Mouse (Mus musculus): ENCODE measurements around the gene Sos2. TPM values are rescaled to one million over a fixed set of nuclear protein-coding genes. Genes with fewer than 3 reads are reported as not detected.
"Not testable (repeated sequence)": the region's sequence is repeated elsewhere in the genome, so short reads cannot be mapped to it uniquely, and the experiment has no call there.

The Sos2 gene
- polyA plus RNA-seq, 1 experiment from 2014 or later = 7.0 TPM

DNA sequence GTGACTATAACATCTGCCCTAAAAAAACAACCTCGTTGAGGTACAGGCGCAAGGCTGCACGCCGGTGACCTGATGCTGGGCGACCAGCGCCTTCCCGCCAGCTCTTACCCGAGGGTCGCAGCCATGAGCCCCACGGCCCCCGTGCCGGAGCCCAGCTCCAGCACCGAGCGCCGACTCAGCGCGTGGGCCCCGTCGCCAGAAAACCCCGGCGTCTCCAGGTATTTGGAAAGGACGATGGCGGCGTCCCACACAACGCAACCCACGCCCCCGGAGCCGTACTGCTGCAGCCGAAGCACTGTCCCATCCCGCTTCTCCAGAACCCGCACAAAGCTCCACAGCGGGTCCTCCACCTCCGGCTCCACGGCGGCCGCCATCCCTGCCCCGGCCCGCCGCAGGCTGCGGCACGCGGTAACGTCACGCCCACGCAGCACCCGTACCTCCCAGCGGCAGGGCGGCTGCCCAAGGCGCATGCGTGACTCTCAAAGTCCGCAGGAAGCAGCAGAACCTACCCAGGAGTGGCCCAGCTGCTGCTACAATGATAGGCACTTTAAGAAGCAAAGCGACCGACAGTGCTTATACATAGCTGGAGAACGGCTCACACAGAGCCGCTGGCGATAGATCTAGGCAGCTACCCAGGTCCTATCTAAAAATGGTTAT, 98.9 kb downstream of the Sos2 start, which contains the start of gene Vcpkmt:
Gene Vcpkmt (minus strand): TSS at position 416 of the 657 bp plus-strand sequence.
- H3K4me3 ChIP-seq (ENCODE audit: low read length) = peak within 1 kb of the TSS; percentile 93
- H3K36me3 ChIP-seq (ENCODE audit: control insufficient read depth, insufficient read depth, low read length) = peaks cover 11% of the 10 kb centered on the region
- no peaks in the 10 kb centered on the region for H3K9me3 ChIP-seq (ENCODE audit: control insufficient read depth, low read length)
- WGBS = under 1% methylated on average over 56 of the region's 56 CpGs
- peak within 1 kb of the TSS; percentile 65 for H3K4me2 ChIP-seq (ENCODE audit: low read depth, low read length)
- H3K9ac ChIP-seq (ENCODE audit: low read depth, low read length) = peak within 1 kb of the TSS; percentile 94
- ATAC-seq = peak; percentile 99
- no peaks in the 10 kb centered on the region for H3K27me3 ChIP-seq (replicated peaks; ENCODE audit: control insufficient read depth, insufficient read depth, low read length)
- 0 out of 2 replicates have a peak, but pooled peaks cover 4% of the 10 kb centered on the region for H3K4me1 ChIP-seq (ENCODE audit: control insufficient read depth, insufficient read depth, low read length)
- H3K27ac ChIP-seq (ENCODE audit: low read length) = peak within 1 kb of the TSS; percentile 80

DNA sequence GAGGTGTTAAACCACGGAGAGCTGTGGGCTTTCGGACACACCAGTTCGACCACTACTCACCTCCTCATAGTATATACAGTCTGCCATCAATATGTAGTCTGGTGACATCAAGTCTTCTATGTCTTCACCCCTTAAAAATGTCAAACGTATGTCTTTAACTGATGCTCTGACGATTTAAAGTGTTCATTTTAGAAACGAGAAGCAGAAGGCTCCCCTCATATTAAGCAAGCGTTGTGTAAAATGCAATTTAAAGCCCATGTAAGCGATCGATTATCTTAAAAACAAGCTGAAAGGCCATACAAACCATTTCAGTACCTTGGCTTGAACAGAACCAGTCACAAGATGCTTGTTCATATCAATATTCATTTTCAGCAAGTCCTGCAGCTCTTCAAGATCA, 99.4 kb downstream of the Sos2 start:
- WGBS = 20% methylated on average over 9 of the region's 9 CpGs
- peak overlapping the region; percentile 93 for H3K4me3 ChIP-seq (ENCODE audit: low read length)
- peak overlapping the region; percentile 80 for H3K27ac ChIP-seq (ENCODE audit: low read length)
- 0 out of 2 replicates have a peak, but pooled peaks cover 4% of the 10 kb centered on the region for H3K4me1 ChIP-seq (ENCODE audit: control insufficient read depth, insufficient read depth, low read length)
- H3K9ac ChIP-seq (ENCODE audit: low read depth, low read length) = peak overlapping the region; percentile 94
- H3K9me3 ChIP-seq (ENCODE audit: control insufficient read depth, low read length) = no peaks in the 10 kb centered on the region
- H3K36me3 ChIP-seq (ENCODE audit: control insufficient read depth, insufficient read depth, low read length) = peaks cover 13% of the 10 kb centered on the region
- no peaks in the 10 kb centered on the region for H3K27me3 ChIP-seq (replicated peaks; ENCODE audit: control insufficient read depth, insufficient read depth, low read length)
- no peak for ATAC-seq
- peak overlapping the region; percentile 65 for H3K4me2 ChIP-seq (ENCODE audit: low read depth, low read length)

DNA sequence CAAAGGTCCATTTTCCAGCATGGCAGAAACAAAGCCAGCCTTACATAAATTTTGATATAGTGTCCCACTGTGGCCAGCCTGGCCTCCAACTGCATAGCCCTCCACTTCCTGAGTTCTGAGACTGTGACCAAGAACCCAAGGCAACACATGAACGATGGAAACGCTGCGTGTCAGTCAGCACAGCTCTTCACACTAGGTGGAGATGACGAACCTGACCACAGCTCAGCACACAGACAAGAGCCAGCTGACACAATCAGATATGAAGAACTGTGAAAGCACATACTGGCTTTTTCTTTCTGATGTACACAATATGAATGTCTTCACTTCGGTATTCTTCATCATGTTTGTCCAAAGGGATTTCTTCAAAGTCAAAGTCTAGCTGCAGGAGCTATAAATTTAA, 102.0 kb downstream of the Sos2 start:
- Histone ChIP-seq H3K9me3 (ENCODE audit: control insufficient read depth, low read length) (no peaks in the 10 kb centered on the region), H3K4me2 (ENCODE audit: low read depth, low read length) (no peak overlapping the region), H3K36me3 (ENCODE audit: control insufficient read depth, insufficient read depth, low read length) (peaks cover 7% of the 10 kb centered on the region), H3K4me1 (ENCODE audit: control insufficient read depth, insufficient read depth, low read length) (0 out of 2 replicates have a peak, but pooled peaks cover 4% of the 10 kb centered on the region), H3K27me3 (replicated peaks; ENCODE audit: control insufficient read depth, insufficient read depth, low read length) (no peaks in the 10 kb centered on the region), H3K9ac (ENCODE audit: low read depth, low read length) (no peak overlapping the region), H3K27ac (ENCODE audit: low read length) (peak overlapping the region; percentile 61), H3K4me3 (ENCODE audit: low read length) (no peak overlapping the region)
- no peak for ATAC-seq
- WGBS = 84% methylated on average over 5 of the region's 5 CpGs

DNA sequence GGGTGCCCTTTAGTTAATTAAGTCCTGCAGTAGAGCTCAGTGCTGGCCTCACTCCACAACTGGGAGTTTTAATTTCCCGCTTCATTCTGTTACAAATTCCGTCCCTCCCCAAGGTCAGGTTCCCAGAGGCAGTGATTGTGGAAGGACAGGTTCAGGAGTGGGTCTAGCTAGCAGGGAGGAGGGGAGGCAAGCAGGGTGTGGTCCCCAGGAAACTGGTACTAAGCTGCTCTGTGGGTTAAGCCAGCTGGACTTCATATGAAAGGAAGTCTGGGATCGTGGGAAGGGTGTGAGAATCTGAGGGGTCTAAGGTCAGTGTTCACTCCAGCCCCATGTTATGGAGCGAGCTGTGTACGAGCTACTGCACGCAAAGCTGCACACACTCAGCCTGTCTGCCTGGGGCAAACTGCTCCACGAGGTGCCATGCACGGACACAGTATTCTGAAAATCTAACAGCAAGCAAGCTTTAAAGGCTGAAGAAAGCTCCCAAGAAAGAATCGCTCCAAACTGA, 105.5 kb downstream of the Sos2 start:
- Histone ChIP-seq H3K4me3 (ENCODE audit: low read length) (no peak overlapping the region), H3K27ac (ENCODE audit: low read length) (no peak overlapping the region), H3K4me1 (ENCODE audit: control insufficient read depth, insufficient read depth, low read length) (no peaks in the 10 kb centered on the region), H3K9me3 (ENCODE audit: control insufficient read depth, low read length) (no peaks in the 10 kb centered on the region), H3K36me3 (ENCODE audit: control insufficient read depth, insufficient read depth, low read length) (peaks cover 7% of the 10 kb centered on the region), H3K9ac (ENCODE audit: low read depth, low read length) (no peak overlapping the region), H3K27me3 (replicated peaks; ENCODE audit: control insufficient read depth, insufficient read depth, low read length) (no peaks in the 10 kb centered on the region), H3K4me2 (ENCODE audit: low read depth, low read length) (no peak overlapping the region)
- ATAC-seq = no peak
- WGBS = 77% methylated on average over 9 of the region's 9 CpGs

DNA sequence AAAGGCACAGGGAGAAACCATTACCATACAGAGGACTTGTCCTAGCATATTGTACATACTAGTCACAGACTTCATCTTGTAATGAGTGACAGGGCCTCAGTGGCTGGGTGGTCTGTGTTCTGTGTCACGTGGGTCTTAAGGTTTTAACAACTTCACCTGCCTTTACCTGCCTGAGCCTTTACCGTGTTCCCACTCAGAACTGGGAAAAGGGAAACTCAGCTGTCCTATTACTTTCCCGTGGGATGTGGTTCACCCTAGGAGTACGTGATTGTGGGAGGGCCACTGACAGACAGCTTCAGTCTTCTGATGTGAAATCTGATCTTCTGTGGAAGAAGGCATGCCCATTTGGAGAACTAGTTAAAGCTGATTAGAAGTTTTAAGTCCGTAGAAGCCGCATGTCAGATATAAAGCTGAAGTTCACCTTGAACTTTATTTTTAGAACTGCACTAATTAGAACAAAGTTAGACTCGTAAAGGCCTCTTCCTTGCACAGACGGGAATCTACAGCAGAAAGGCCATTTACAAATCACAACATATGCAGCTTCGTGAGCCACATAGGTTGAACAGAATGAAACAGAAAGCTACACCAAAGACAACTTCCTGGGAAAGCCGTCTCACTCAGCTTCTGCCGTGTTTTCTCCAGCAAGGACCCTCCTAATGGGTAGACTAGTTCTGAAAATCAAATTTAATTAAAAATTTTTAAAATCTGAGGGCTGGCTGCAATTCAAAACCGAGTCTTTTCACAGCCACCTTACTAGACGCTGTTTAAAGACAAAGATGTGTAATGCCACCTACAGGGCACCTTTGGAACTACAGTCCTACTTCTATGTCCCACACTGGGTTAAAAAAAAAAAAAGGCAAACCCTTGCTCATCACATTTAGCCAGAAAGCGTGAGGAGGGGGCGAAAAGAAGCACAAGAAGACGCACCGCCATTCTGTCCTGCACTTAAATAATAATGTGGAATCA, 107.5 kb downstream of the Sos2 start:
- Histone ChIP-seq H3K27me3 (replicated peaks; ENCODE audit: control insufficient read depth, insufficient read depth, low read length) (no peaks in the 10 kb centered on the region), H3K4me3 (ENCODE audit: low read length) (peak overlapping the region; percentile 35), H3K9ac (ENCODE audit: low read depth, low read length) (0 out of 2 replicates have a peak overlapping the region, but pooled peaks have one; percentile 39), H3K36me3 (ENCODE audit: control insufficient read depth, insufficient read depth, low read length) (peaks cover 5% of the 10 kb centered on the region; the same call in 1 of the 2 replicates), H3K4me1 (ENCODE audit: control insufficient read depth, insufficient read depth, low read length) (no peaks in the 10 kb centered on the region), H3K4me2 (ENCODE audit: low read depth, low read length) (peak overlapping the region; percentile 42), H3K27ac (ENCODE audit: low read length) (no peak overlapping the region), H3K9me3 (ENCODE audit: control insufficient read depth, low read length) (no peaks in the 10 kb centered on the region)
- ATAC-seq = peak; percentile 67
- WGBS = 27% methylated on average over 17 of the region's 17 CpGs

DNA sequence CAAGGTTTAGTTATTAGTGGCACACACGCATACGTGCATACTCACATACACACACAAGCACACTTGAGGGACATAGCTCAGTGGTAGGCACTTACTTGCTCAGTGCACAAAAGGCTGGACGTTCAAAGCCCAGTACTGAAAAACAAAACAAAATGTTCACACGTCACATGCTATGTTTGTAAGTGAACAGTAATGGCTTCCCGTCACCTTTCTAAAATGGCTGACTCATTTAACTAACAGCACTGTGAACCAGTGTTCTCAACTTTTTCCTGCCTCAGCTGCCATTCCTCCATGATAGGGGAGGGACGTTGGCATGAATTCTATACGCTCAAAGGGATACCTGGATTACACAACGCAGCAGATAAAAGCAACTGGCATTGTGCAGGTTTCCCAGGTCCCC, 108.4 kb downstream of the Sos2 start:
- no peak for ATAC-seq
- Histone ChIP-seq H3K9me3 (ENCODE audit: control insufficient read depth, low read length) (no peaks in the 10 kb centered on the region), H3K4me2 (ENCODE audit: low read depth, low read length) (no peak overlapping the region), H3K4me3 (ENCODE audit: low read length) (no peak overlapping the region), H3K27ac (ENCODE audit: low read length) (no peak overlapping the region), H3K9ac (ENCODE audit: low read depth, low read length) (no peak overlapping the region), H3K27me3 (replicated peaks; ENCODE audit: control insufficient read depth, insufficient read depth, low read length) (no peaks in the 10 kb centered on the region), H3K36me3 (ENCODE audit: control insufficient read depth, insufficient read depth, low read length) (peaks cover 5% of the 10 kb centered on the region; the same call in 1 of the 2 replicates), H3K4me1 (ENCODE audit: control insufficient read depth, insufficient read depth, low read length) (no peaks in the 10 kb centered on the region)
- WGBS = 93% methylated on average over 8 of the region's 8 CpGs

DNA sequence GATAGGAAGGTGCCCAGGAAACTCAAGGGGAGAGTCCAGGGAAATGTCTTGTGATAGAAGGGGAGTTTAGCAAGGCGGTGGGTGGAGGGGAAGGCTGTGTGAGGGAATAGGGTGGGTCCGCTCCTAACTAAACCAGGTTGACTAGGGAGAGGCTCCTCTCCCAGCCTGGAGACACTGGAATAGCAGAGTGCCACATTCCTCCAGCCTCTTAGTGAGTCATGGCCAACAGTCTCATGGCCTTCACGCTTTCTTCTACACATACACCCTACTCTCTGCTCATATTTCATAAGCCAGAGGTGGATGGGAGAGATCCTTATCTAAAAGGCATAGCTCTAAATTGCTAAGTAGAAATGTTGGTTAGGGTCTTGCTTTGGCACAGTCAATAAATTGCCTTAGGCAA, 111.7 kb downstream of the Sos2 start:
- H3K27me3 ChIP-seq (replicated peaks; ENCODE audit: control insufficient read depth, insufficient read depth, low read length) = no peaks in the 10 kb centered on the region
- WGBS = 91% methylated on average over 3 of the region's 3 CpGs
- no peak overlapping the region for H3K27ac ChIP-seq (ENCODE audit: low read length)
- no peak for ATAC-seq
- H3K4me2 ChIP-seq (ENCODE audit: low read depth, low read length) = no peak overlapping the region
- no peaks in the 10 kb centered on the region for H3K9me3 ChIP-seq (ENCODE audit: control insufficient read depth, low read length)
- H3K9ac ChIP-seq (ENCODE audit: low read depth, low read length) = no peak overlapping the region
- no peak overlapping the region for H3K4me3 ChIP-seq (ENCODE audit: low read length)
- H3K4me1 ChIP-seq (ENCODE audit: control insufficient read depth, insufficient read depth, low read length) = no peaks in the 10 kb centered on the region
- no peaks in the 10 kb centered on the region for H3K36me3 ChIP-seq (ENCODE audit: control insufficient read depth, insufficient read depth, low read length)

DNA sequence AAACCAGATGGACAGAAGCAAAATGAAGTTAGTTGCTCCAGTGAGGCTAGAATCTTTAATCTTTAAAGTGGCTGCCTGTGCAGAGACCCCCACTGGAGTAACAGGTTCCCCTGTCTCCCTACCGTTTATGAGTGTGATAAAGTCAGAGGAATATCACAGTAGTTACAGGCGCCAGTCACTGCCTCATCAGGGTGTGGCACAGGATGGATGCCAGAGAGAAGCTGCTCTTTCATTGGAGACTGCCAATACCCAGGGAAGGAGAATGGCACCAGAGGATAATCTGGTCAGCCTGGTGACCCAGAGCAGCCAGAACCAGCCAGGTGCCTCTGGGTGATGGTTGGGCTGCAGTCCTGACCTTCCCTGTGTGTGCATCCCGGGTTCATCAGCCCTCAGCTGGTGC, 113.4 kb downstream of the Sos2 start:
- Histone ChIP-seq H3K9me3 (ENCODE audit: control insufficient read depth, low read length) (no peaks in the 10 kb centered on the region), H3K4me3 (ENCODE audit: low read length) (no peak overlapping the region), H3K27me3 (replicated peaks; ENCODE audit: control insufficient read depth, insufficient read depth, low read length) (no peaks in the 10 kb centered on the region), H3K27ac (ENCODE audit: low read length) (no peak overlapping the region), H3K4me2 (ENCODE audit: low read depth, low read length) (no peak overlapping the region), H3K4me1 (ENCODE audit: control insufficient read depth, insufficient read depth, low read length) (no peaks in the 10 kb centered on the region), H3K36me3 (ENCODE audit: control insufficient read depth, insufficient read depth, low read length) (no peaks in the 10 kb centered on the region), H3K9ac (ENCODE audit: low read depth, low read length) (no peak overlapping the region)
- WGBS = 67% methylated on average over 3 of the region's 3 CpGs
- ATAC-seq = no peak

DNA sequence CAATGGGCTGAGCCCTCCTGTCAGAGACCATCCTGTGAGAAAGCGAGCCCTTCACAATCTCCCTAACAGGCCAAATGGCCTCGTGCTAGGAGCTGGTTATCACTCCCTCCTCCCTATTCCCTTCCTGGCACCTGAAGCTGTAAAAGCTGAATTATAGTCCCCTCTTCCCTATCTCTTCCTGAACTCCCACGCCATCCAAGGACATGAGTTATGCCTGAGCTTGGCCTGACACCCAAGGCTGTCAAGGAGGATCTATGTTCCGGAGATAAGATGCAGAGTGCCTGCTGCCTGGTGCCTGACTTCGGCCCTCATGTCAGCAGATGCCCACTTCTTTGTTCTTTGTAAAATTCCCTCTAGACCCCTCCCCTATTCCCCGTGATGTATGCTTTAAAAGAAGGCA, 120.6 kb downstream of the Sos2 start:
- H3K27me3 ChIP-seq (replicated peaks; ENCODE audit: control insufficient read depth, insufficient read depth, low read length); H3K4me3 ChIP-seq (ENCODE audit: low read length); H3K9me3 ChIP-seq (ENCODE audit: control insufficient read depth, low read length); H3K4me1 ChIP-seq (ENCODE audit: control insufficient read depth, insufficient read depth, low read length); H3K4me2 ChIP-seq (ENCODE audit: low read depth, low read length); ATAC-seq; H3K27ac ChIP-seq (ENCODE audit: low read length); H3K36me3 ChIP-seq (ENCODE audit: control insufficient read depth, insufficient read depth, low read length); H3K9ac ChIP-seq (ENCODE audit: low read depth, low read length): not testable (repeated sequence)
- 81% methylated on average over 6 of the region's 6 CpGs for WGBS
